Mouse (Mus musculus) retina, adult 2 months (tissue): Measurements from ENCODE around the gene Rnf212b.
"Not testable (repeated sequence)": the region's sequence is repeated elsewhere in the genome, so short reads cannot be mapped to it uniquely, and the experiment has no call there.

Experiments used
- DNase-seq: peaks from one replicate; pipeline ENCODE4 v3.0.0-alpha.2; 2012; ENCODE audit warnings: low read depth, low spot score

Gene Rnf212b

DNA sequence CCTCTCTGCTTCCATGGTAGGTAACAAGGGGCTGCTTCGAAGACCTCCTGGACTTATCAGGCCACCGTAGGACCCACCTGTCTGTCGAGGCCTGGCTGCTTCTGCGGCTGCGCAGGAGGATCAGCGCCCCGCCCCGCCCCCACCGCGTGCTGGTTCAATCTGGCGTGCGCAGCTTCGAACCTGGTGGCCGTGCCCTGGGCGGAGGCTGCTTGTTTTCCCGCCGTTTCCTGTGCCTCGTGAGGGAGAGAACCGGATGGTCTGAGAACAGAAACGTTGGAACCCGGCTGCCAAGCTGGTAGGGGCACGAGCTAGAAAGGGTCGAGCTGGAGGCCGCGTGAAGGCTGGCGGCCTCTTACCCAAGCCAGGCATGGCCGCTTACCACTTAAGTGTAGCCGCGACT is at the start of gene Rnf212b:
Gene Rnf212b, plus strand, starts transcription at position 151 of the 400 bp plus-strand sequence.
- no peak for DNase-seq

DNA sequence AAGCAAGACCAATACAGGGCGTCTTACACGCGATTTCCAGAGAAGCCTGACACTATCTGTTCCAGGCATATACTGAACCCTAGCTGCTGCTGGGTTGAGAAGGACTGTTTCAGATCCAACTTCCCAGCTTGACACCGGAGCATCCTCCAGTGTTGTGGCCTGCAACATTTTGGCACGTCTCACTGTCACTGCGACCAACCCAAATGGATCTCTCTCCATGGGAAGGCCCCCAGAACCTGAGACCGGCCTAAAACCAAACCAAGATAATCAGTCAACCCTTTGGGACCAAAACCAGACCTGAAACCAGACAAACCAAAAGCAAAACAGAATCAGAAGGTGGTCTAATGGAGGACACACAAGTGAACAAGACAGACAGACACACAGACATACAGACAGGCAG is 47.0 kb upstream of the Rnf212b start:
- not testable (repeated sequence) for DNase-seq

DNA sequence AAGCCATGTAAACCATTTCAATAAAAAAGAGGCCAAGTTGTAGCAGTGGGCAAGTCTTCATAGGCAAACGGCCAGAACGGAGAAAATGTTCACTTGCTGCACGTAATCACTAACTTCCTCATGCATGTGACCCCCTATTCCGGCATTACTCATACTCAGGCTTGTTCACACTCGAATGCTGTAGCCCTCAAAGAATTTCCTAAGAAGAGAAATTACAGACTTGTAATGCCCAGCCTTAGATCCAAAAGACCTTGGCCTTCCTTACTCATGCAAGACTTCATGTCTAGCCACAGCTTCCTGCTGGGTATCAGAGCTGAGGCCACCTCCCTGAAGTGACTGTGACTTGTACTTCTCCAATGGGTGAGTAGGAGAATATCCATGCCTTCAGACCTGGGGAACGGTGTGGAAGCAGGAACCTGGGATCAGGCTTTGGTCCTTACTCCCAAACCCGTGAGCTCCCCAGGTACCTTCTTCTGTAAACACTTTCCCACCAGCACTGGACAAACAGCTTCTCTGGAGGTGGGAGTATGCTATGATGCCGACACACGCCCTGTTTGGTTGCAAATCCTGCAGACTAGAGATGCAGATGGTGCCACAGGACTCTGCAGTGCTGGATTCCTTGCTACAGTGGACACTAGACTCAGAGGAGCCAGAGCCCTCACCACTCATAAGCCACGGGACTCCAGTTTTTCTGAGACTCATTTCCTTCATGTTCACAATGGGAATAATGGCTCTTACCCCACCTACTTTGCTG is 45.5 kb upstream of the Rnf212b start:
- no peak for DNase-seq

DNA sequence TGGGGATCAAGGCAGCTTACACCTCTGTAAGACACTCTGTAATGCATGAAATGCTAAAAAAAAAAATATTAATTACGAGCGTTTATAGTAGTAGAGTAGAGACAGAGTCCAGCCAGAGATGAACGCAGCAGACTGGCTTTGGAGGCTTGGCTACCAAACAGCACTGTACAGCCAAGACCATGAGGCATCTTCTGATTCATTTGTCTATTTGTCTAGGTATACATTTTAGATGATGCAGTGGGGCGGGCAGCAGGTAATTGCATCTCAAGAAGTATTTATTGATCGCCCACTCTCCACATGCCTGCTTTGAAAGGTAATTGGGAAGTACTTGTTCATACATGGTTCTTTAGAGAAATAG is 44.9 kb upstream of the Rnf212b start:
- DNase-seq = no peak

DNA sequence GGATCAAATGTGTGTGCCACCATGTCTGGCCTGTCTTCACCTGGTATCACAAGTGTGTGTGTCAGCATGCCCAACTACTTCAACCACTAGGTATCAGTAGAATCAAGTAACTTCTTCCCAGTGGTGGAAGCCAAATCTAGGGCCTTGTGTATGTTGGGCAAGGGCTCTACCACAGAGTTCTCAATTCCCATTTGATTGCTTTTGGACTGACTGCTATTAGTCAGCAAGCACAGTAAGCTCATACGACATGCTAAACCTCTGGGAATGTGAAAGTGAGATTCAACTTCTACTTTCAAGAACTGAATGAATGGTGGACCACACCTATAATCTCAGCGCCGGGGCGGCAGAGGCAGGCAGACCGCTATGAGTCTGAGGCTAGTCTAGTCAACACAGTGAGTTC is 43.6 kb upstream of the Rnf212b start:
- no peak for DNase-seq

DNA sequence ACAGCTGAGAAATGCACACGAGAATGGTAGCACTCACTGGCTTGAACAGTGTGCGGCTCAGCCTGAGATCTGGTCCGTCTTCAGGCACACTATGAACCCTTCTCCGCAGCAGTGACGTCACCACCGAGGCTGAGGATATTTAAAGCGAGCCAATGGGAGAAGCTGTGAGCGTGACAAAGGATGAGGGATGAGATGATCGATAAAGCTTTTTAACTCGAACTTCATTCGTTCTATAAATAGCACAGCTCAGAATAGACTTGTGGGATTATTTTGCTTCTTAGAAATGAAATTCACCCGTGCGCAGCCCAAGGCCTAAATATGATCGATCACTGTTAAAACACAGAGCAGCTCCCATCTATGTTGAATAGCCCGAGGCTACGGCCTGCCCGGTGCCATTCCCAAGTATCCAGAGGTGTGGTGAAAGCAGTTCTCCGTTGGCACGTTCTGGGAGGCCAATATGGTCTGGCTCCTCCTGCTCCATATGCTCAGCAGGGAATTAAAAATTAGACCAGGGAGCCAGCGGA is 41.5 kb upstream of the Rnf212b start:
- DNase-seq = peak; percentile 67

DNA sequence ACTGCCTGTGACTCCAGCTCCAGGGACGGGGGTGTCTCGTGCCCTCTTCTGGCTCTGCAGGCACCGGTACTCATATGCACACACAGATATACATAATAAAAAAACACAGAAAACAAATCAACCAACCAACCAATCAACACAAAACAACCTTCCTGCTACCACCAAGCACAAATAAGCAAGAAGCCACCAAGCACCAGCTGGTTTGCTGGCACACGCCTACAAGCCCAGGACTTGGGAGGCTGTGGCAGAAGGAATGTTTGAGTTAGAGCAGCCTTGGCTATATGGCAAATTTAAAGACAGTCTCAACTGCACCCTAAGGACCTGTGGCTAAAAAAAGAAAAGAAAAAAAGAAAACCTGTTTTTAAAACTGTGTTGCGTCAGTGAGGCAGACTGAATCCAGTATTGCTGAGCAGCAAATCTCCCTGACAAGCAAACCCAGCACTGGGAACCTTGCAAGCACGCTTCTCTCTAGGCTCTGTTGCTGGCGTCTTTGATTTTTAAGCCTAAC is 38.4 kb upstream of the Rnf212b start:
- no peak for DNase-seq

DNA sequence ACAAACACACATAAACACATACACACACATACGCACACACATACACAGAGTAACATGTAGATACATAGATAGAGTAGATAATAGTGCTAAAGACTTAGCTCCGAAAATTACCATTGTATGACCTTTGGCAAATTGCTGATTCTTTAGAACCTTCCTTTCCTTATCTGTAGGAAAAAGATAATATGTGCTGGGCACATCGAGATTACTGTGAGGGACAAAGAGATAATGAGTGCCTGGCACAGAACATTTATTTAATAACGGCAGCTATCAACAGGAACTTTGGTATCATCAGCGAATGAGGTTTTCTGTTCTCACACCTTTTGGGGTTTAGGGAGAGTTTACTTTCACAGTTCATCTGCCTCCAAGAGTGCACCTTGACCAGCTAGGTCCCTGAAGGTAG is 37.2 kb upstream of the Rnf212b start:
- DNase-seq = no peak

DNA sequence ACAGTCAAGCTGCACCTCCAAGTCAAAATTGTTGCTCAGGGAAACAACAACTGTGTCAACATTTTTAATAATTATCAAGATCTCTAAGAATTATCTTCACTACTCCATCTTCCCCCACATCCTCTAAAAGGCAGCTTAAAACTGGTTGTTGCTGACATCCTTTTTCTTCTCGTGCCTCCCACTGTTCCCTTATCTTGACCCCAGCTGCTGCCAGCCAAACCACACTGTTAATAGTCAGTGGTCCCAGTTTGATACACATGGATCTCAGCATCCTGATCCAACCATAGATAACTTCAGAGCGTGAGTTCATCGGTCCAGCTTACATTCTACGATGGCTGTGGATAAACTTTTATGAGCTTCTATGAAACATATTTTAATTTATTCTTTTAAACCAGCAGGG is 36.0 kb upstream of the Rnf212b start:
- no peak for DNase-seq

DNA sequence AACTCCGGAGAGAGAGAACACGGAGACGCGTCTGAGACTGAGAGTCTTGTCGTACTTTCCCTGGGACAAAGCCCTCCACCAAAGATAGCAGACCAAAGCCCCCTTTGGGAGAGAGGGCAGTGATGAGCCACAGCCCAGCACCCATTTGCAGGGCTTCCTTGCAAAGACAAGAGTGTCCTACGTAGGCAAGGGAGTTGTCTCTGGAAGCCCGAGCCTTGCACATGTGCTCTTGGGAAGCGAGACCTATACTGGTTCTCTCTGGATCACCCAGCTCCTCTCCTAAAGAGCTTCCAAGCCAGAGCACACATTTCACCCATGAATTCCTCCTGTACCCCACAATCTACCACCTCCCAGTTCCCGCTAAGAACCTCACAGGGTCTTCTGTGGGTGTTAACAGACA is 33.9 kb upstream of the Rnf212b start:
- no peak for DNase-seq

DNA sequence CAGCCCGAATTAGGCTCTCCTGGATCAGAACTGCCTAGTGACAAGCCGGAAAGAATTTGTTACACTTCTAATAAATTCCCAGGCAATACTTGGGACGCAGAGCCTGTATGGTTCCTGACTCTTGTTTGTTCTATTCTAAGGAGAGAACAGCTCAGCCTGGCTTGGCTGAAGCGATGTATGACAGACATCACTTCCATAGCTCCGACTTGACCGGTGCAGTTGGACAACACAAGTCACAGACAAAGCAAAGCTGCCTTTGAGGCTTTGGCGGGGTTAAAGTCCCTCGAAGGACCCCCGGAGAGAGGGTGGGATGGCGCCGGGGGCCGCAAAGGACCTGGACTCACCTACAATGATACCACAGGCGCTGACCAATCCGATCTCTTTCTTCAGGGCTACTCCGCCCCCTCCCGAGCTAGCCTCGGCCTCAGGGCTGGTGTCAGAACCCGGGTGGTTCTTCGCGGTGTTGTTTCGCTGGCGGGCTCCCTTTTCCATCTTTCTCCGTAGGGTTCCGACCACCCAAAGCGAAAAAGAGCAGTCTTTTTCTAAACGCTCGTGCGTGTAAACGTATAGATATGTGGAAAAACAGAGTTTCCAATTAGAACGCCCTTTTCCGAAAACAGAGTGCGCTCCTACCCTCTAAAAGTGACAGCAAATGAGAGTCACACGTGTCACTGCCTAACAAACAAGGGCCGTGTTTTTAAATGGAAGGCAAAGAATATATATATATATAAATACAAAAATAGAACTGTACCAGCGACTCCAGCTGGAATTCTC is 32.9 kb upstream of the Rnf212b start:
- peak; percentile 33 for DNase-seq

DNA sequence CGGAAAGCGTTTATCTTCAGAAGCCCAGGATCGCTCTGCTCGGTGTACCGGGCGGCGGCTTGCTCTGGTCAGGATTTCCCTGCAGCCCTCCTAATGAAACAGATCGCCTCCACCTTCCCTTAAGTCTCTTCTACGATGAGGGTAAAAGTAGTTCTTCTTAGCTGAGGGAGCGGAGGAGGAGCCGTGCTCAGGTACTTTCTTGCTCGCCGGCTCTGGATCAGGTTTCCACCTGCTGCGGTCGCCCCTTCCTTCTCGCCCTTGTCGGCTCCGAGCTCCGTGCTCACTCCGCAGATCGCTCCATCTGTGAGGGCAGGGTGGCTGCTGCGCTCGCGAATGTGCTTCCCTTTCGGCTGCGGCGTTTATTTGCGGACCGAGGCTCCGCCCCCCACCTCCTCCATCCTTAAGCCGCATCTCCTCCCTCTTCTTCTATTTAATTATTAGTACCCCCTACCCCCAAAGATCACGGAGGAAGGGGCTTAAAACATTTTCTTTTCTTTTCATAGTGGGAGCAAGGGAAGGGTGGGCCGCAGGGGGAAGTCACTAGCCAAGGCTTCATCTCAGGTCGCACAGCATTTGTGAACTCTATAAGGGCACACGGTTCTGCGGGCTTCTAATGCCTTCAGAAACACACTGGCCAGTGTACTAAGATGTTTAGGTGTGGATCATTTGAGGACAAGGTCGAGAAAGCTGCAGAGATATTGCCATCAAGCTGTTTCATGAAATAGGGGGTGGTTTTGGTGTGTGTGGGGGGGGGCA is 32.2 kb upstream of the Rnf212b start, which contains the start of gene Slc7a8:
Gene Slc7a8, minus strand, starts transcription at position 337 of the 756 bp plus-strand sequence.
- DNase-seq = peak; percentile 53

DNA sequence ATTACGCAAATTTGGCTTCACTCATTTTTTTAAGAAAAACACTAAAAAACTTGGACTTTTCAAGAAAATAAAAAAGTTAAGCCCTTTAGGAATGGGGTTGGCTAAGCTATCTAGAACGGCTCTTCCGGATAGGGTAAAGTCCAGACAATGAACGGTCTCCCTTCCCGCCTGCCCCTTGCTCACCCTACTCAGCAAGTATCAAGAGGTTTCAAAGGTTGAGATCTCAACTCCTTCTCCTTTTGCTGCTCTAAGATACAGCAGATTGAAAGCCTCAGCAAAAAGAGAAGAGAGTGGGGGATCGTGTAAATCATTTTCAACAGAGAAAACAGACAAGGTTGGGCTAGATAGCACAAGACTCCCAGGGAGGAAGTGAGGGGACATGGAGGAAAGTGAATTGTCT is 31.0 kb upstream of the Rnf212b start:
- DNase-seq = no peak

DNA sequence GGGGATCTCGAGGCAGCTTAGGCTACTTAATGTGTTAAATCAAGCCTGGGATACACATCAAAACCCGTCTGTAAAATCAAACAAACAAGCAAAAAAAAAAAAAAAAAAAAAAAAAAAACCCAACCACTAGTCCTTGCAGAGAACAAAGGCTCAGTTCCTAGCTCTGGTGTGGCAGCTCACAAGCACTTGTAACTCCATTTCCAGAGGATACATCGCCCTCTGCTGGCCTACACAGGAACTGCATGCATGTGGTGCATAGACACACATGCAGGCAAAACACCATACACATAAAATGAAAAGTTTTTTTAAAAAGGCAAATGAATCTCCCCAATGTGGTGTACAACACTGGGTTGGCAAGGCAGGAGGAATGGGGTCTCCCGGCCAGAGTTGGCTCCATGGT is 28.0 kb upstream of the Rnf212b start:
- DNase-seq = peak; percentile 60

DNA sequence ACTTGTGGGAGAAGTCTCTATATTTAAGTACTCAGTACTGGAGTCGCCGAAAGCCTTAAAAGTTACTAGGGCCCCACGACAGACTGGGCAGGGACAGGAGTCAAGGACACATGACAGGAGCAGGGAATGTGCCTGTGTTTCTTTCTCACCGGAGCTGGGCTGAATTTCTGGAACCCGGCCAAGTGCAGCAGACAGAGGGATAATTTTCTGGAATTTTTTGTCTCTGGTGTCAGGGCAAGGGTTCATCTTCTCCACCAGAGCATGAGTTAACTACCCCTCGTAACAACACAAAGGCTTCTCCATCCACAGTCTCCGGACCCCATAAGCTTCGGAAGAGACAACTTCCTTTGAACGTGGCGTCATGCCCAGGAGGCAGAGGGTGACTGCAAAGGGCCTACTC is 27.5 kb upstream of the Rnf212b start:
- DNase-seq = no peak

DNA sequence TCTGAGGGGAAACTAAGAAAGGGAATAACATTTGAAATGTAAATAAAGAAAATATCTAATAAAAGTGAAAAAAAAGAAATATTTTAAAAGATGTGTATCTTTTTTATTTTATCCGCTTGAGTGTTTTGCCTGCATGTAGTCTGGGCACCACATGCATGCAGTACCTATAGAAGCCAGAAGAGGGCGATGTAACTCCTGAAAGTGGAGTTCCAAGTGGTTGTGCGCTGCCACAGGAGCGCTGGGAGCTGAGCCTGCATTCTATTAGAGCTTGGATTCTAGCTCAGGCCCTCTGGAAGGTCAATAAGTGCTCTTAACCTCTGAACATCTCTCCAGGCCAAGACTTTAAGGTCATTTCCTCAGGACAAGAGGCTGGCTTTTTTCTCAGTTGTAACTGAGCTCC is 26.7 kb upstream of the Rnf212b start:
- no peak for DNase-seq

DNA sequence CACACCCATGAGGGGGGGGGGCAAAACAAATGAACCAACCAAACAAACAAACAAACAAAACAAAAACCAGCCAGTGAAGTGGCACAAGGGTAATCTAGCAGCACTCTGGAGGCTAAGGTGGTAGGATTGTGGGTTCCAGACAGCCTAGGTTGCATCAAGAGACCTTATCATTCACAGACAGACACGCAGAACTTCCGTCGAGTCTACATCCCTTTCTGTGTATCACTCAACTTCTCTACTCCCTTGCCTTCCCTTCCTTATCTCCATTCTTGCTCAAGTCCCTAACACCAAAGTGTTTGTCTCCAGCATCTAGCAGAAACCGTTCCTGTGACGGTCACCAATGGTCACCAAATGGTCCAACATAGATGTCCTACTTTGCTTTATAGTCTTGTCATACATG is 25.7 kb upstream of the Rnf212b start:
- DNase-seq = no peak

DNA sequence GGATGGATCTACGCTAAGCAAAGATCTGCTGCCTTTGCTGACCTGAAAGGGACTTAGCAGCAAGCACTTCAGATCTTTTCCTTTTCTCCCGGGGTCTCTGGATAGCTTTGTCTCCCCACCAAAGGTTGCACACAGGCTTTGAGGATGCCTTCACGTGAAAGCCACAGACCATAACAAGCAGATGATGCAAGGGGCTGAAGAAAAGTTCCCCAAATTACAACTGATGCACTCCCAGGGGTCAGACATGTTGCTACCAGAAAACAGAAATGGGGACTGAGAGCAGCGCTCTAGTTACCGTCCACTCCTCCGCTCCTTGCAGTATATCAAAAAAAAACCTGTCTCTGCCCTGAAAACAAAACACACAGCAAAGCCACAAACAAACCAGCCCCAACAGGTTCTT is 21.8 kb upstream of the Rnf212b start:
- DNase-seq = no peak

DNA sequence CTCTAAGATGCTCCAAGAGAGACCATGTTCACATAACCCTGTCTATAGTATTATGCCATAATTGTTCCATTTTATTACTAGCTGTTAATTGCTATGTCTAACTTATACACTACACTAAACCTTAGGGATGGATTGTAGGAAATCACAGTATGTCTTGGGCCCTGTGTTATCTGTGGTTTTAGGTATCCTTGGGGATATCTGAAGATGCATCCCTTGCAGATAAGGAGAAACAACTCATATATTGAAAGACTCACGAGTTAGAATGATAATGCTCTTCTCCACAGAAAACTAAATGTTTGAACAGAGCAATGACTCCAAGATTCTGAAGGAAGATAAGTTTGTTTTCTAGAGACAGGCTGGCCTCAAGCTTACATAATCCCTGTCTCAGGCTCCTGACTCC is 20.6 kb upstream of the Rnf212b start:
- DNase-seq = no peak

DNA sequence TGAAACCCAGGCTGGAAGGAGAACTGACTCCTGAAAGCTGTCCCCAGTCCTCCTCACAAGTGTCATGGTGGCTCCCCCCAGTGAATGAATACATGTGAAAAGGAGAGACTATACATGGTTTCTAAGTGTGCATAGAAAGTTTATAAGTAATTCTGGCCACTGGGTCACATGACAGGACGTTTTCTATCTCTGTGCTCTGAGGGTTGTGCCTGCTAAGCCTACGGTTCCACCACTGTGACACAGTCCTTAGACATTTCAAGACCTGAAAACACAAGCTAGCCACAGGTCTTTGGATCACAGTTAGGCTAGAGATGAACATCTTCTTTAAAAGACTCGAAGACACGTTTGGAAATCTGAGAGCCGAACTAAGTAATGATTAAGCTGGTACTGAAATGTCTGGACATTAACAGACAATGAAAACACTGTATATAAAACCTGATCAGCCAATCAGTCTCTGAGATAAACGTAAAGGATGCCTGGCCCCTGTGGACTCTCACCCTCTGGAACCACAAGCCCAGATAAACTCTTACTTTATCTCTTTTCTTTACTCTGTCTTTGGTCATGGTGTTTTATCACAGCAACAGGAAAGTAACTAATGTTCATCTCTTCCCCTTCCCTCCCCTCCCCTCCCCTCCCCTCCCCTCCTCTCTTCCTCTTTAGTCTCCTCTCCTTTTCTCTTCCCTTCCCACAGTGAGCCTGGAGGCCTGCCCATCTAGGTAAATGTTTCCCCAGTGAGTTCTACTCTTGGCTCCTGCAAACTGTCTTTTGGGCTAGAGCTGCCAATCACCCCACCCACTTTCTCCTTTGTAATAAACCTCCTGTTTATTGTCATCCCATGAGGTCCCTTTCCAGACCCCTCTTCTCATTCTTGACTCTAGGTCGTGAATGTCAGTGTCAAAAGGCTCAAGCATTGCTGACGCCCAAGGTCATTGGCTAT is 19.8 kb upstream of the Rnf212b start:
- no peak for DNase-seq

DNA sequence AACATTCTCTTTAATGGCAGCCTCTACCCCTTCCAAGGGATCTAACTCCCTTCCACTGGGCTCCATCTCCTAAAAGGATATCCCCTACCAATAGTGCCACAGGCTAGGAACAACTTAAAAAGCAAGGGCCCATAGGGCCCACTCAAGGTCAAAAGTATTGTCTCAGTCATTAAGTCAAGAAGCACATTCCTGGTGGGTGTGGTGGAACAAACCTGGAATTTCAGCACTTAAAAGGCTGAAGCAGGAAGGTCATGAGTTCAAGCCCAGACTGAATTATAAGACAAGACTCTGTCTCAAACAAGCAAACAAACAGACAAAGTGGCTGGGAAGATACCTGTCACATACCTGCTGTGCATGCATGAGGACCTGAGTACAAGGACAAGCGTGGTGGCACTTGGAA is 18.0 kb upstream of the Rnf212b start:
- DNase-seq = no peak
